Mouse (Mus musculus): ENCODE data around the gene Rpl37. TPM values are rescaled to one million over a fixed set of nuclear protein-coding genes. Genes with fewer than 3 reads are reported as not detected.

Rpl37 gene
- polyA plus RNA-seq, 1 experiment from 2014 or later = 548 TPM

GRCm38 (mm10) chr15:5165121-5165773 lies 48.8 kb downstream of the Rpl37 start:
- no peak overlapping the region for H3K27ac ChIP-seq
- H3K9ac ChIP-seq = no peak overlapping the region
- peaks cover 56% of the 10 kb centered on the region for H3K36me3 ChIP-seq
- no peaks in the 10 kb centered on the region for H3K4me1 ChIP-seq
- H3K4me3 ChIP-seq = no peak overlapping the region
- no peaks in the 10 kb centered on the region for H3K27me3 ChIP-seq
- WGBS = 91% methylated on average over 12 of the region's 12 CpGs
- no peak overlapping the region for H3K4me2 ChIP-seq (replicated peaks)
- H3K9me3 ChIP-seq = no peaks in the 10 kb centered on the region
- ATAC-seq (ENCODE audit: insufficient number of reproducible peaks, insufficient read depth, low FRiP score, low TSS enrichment) = no peak

Other genes with a start within 250 kb of the Rpl37 start
- not detected in 2 replicates for gene Mroh2b, start 217.9 kb upstream of the Rpl37 start, polyA plus RNA-seq (2016; fragmentation: Nextera tagmentation; extraction: Ambion mirVana)
- gene C7, start 52.9 kb upstream of the Rpl37 start, polyA plus RNA-seq (2016; fragmentation: Nextera tagmentation; extraction: Ambion mirVana) = 0.19 TPM in 1 of 2 replicates, not detected in the other
- gene Card6, start 8.1 kb upstream of the Rpl37 start, polyA plus RNA-seq (2016; fragmentation: Nextera tagmentation; extraction: Ambion mirVana) = 0.94 and 1.0 TPM in 2 replicates
- 17.2 and 17.8 TPM in 2 replicates for gene Prkaa1, start 27.2 kb downstream of the Rpl37 start, polyA plus RNA-seq (2016; fragmentation: Nextera tagmentation; extraction: Ambion mirVana)
- 42.6 and 43.0 TPM in 2 replicates for gene Ttc33, start 68.9 kb downstream of the Rpl37 start, polyA plus RNA-seq (2016; fragmentation: Nextera tagmentation; extraction: Ambion mirVana)
- 3.7 and 4.0 TPM in 2 replicates for gene Ptger4, start 127.5 kb downstream of the Rpl37 start, polyA plus RNA-seq (2016; fragmentation: Nextera tagmentation; extraction: Ambion mirVana)